Mouse (Mus musculus): ENCODE data around the gene Dnah9. TPM values are rescaled to one million over a fixed set of nuclear protein-coding genes. Genes with fewer than 3 reads are reported as not detected.

The Dnah9 gene
- 0.10 TPM in 1 of 2 replicates, not detected in the other for polyA plus RNA-seq (2015; fragmentation: Nextera tagmentation; extraction: Ambion mirVana)

DNA sequence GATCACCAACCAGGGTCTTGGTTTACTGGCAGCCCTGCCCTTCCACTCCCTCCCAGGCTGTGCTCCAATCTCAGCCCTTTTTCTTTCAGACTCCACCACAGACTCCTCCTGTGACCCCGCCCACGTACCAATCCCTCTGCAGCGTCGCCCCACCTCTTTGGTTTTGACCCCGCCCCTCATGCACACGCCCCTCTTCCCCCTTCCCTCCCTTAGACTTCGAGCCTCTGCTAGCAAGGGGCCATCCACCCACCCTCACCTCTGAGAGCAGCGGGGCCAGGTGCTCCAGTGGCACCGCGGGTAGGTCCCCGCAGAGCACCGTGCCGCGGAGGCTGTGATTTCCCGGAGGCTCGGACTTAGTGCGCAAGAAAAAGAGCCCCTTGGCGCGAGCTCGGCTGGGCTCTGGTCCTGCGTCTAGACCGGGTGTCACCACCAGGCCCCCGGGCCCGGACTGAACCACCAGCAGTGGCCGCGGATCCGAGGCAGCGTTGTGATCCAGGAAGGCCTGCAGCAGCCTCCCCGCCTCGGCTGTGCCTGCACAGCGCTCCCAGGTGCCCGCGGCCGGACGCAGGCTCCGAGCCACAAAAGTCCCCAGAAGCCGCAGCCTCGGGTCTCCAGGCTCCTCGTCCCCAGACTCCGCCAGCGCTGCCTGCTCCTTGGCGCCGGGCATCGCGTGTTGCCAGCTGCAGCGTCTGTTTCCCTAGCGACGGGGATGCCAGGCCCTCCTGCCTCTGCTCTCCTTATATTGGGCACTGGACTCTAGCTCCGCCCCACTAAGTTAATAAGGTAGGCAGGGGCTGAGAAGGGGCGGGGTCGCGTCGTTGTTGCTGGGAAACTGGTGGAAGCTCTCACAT lies at the start of gene Dnah9:
Dnah9 (minus strand) TSS at position 751 of the 851 bp plus-strand sequence.

DNA sequence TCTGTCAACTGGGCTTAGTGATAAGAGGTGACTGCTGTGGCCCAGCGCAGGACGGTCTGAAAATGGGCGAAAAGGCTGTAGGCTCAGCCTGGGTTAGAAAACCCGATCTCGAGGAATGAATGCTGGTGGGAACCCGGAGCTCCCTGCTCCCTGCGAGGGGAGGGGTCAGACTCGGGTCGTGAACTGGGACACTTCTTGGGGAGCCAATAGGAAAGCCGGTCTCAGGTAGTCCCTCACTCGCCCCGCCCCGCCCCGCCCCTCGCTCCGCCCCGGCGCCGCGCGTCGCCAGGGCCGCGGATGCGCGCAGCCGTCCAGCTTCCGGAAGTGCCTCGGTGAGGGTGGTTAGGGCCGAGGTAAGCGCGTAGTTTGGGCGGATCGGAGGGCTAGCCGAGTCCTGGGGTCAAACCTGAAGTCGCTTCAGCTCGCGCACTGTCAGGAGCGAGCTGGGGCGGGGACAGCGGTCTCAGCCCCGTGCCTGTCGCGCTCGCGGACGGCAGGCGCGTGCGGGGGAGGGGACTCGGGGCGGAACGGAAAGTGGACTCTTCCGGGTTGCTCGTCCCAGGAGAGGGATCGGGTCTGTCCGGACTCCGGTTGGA lies 361.3 kb downstream of the Dnah9 start, which contains the start of gene Zkscan6:
Zkscan6 (plus strand) TSS at position 267 of the 596 bp plus-strand sequence.

DNA sequence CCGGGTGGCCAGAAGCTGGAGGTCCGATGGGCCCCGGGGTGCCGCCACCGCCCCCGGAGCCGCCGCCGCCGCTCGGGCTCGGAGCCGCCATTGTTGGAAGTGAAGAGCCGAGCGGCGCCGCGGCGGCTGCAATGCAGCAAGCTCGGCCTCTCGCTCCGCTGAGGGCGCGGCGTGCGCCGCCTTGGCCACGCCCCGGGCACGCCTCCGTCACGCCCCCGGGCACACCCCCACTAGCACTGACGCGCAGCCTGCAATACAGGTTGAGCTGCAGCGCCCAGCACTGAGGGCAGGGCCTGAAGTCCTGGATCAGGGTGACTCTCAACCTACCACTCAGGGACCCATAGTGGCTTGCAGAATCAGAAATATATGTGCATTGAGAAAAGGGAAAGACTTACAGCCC lies 380.2 kb downstream of the Dnah9 start, which contains the start of gene Map2k4:
Map2k4 (minus strand) TSS at position 144 of the 400 bp plus-strand sequence.

